Mouse (Mus musculus) hindbrain, postnatal 0 days (tissue): ENCODE measurements at regions not wholly inside any gene's neighbourhood (a gene's known extent, or its start where the extent isn't known, plus 50 kb on each side); places are given as distances from the start of the nearest gene placed in this dataset.

Source experiments
- ATAC-seq: fragments of 200-750 bp; cut with Nextera tagmentation; 2 replicates; pipeline ENCODE4 v1.8.0; 2017; ENCODE audit warnings: mild to moderate bottlenecking, moderate TSS enrichment, moderate library complexity
- DNase-seq: peaks from one replicate; pipeline ENCODE4 v3.0.0-alpha.2; 2015; ENCODE audit warnings: low spot score
- H3K27ac ChIP-seq: fragments of 300-500 bp; sonication (generic); 2 replicates; pipeline ENCODE4 v1.5.1; 2014; ENCODE audit warnings: mild to moderate bottlenecking
- H3K27me3 ChIP-seq: fragments of 300-500 bp; sonication (generic); 2 replicates; pipeline ENCODE4 v1.6.1; 2014; ENCODE audit warnings: low read length, mixed read lengths; ENCODE audit not compliant: insufficient read depth
- H3K36me3 ChIP-seq: fragments of 300-500 bp; sonication (generic); 2 replicates; pipeline ENCODE4 v1.6.1; 2014; ENCODE audit warnings: low read length, mixed read lengths; ENCODE audit not compliant: insufficient read depth
- H3K4me1 ChIP-seq: fragments of 300-500 bp; sonication (generic); 2 replicates; pipeline ENCODE4 v1.6.1; 2014; ENCODE audit warnings: antibody characterized with exemption, low read length, mixed read lengths; ENCODE audit not compliant: insufficient read depth
- H3K4me2 ChIP-seq: fragments of 300-500 bp; sonication (generic); 2 replicates; pipeline ENCODE4 v1.6.1; 2014; ENCODE audit warnings: low read depth, mild to moderate bottlenecking, low read length, moderate library complexity, mixed read lengths
- H3K4me3 ChIP-seq: fragments of 300-500 bp; sonication (generic); 2 replicates; pipeline ENCODE4 v1.5.1; 2014; ENCODE audit warnings: low read length
- H3K9ac ChIP-seq: fragments of 300-500 bp; sonication (generic); replicated peaks from 2 replicates; pipeline ENCODE4 v1.6.1; 2014; ENCODE audit warnings: mild to moderate bottlenecking, low read length, moderate library complexity, mixed read lengths
- H3K9me3 ChIP-seq: fragments of 300-500 bp; sonication (generic); 2 replicates; pipeline ENCODE4 v1.6.1; 2016; ENCODE audit warnings: low read length, mixed read lengths
- CTCF ChIP-seq: IDR thresholded peaks from 2 replicates; pipeline ENCODE4 v1.5.1; 2016; ENCODE audit warnings: antibody characterized with exemption, control low read depth, low read depth
- WGBS: fragments of 180-500 bp; shearing (Covaris S2); extraction: QIAGEN DNeasy Blood & Tissue Kit; methylation state at CpG from one replicate; pipeline ENCODE4 v1.1.7; 2014; 5-methylcytosine and 5-hydroxymethylcytosine counted together

- Histone ChIP-seq H3K27ac (peak overlapping the region; percentile 7; the same call in 1 of the 2 replicates), H3K4me3 (no peak overlapping the region), H3K4me1 (no peaks in the 10 kb centered on the region), H3K36me3 (no peaks in the 10 kb centered on the region), H3K27me3 (no peaks in the 10 kb centered on the region), H3K9me3 (no peaks in the 10 kb centered on the region), H3K4me2 (peak overlapping the region; percentile 51), H3K9ac (no peak overlapping the region; the same call in 1 of the 2 replicates)
- WGBS, result 8% methylated on average over 11 of the region's 11 CpGs
- TF ChIP-seq CTCF, result no peak
- ATAC-seq (peak; percentile 86), DNase-seq (peak; percentile 84)
These were observed 149.6 kb downstream of the Enc1 start for GRCm38 (mm10) chr13:97390449-97390930.

GRCm38 (mm10) chr13:97388851-97389479 is 148.1 kb downstream of the Enc1 start:
- Histone ChIP-seq H3K9ac (no peak overlapping the region), H3K27me3 (no peaks in the 10 kb centered on the region), H3K27ac (no peak overlapping the region), H3K4me1 (no peaks in the 10 kb centered on the region), H3K9me3 (no peaks in the 10 kb centered on the region), H3K36me3 (no peaks in the 10 kb centered on the region), H3K4me2 (no peak overlapping the region), H3K4me3 (no peak overlapping the region)
- ATAC-seq (no peak), DNase-seq (no peak)
- WGBS, result 69% methylated on average over 11 of the region's 11 CpGs
- no peak for TF ChIP-seq CTCF

DNA sequence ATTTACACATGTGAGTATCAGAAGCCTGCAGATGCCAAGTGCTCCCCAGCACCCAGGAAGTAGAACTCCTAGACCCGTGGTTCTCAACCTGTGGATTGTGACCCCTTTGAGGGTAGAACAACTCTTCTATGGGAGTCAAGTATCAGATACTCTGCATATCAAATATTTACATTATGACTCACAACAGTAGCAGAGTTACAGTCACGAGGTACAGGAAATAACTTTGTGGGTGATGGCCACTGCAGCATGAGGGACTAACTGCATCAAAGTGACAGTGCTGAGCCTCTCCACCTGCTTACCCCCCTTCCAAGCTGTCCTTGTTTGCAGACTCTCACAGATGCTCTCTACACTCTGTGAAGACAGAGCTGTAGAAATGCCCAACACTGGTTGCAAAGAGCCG is 145.6 kb downstream of the Enc1 start:
- ATAC-seq, result no peak
- H3K4me2 ChIP-seq, result no peak overlapping the region
- no peak overlapping the region for H3K27ac ChIP-seq
- no peak for DNase-seq
- no peaks in the 10 kb centered on the region for H3K27me3 ChIP-seq
- no peak for TF ChIP-seq CTCF
- H3K9me3 ChIP-seq, result no peaks in the 10 kb centered on the region
- no peaks in the 10 kb centered on the region for H3K4me1 ChIP-seq
- no peak overlapping the region for H3K9ac ChIP-seq
- no peaks in the 10 kb centered on the region for H3K36me3 ChIP-seq
- H3K4me3 ChIP-seq, result no peak overlapping the region
- 71% methylated on average over 3 of the region's 3 CpGs for WGBS

GRCm38 (mm10) chr13:97385531-97385930 is 144.6 kb downstream of the Enc1 start:
- H3K27ac ChIP-seq, result no peak overlapping the region
- WGBS, result 96% methylated on average over 8 of the region's 8 CpGs

DNA sequence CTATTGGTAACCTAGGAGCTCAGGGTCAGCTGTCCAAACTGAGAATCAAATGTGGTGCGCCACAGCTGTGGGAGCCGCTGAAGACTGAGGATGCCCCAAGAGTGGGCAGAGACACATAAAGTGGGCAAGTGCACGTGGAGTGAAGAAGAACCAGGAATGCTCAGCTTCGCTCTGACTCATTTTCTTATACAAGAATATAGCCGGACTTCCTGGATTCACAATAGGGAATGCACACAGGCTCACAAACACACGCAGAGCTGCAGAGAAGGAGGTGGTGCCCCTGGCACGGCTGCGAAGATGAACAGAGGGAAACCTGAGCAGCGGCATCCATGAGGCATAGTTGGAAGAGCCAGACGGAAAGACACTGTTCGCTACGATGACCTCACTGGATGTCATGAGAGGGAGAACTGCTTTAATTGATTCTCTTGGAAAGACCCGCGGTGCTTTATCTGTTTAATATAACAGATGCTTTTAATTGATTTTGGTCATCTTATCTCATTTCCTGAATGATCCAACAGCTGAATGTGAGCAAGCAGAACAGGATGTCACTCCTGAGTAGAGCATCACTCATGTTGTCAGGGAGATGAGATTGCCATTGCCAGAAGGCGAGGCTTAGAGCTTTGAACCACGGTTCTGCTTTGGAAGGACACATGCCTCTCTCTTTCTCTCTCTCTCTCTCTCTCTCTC is 143.3 kb downstream of the Enc1 start:
- no peak overlapping the region for H3K4me3 ChIP-seq
- H3K9ac ChIP-seq, result no peak overlapping the region
- no peaks in the 10 kb centered on the region for H3K27me3 ChIP-seq
- no peaks in the 10 kb centered on the region for H3K9me3 ChIP-seq
- 65% methylated on average over 16 of the region's 16 CpGs for WGBS
- H3K36me3 ChIP-seq, result no peaks in the 10 kb centered on the region
- ATAC-seq (0 out of 2 replicates have a peak, but pooled peaks have one; percentile 18), DNase-seq (no peak)
- H3K27ac ChIP-seq, result no peak overlapping the region
- no peaks in the 10 kb centered on the region for H3K4me1 ChIP-seq
- TF ChIP-seq CTCF, result no peak
- no peak overlapping the region for H3K4me2 ChIP-seq

More at GRCm38 (mm10) chr13:97385531-97385930, 144.6 kb downstream of the Enc1 start:
- Histone ChIP-seq H3K9ac (no peak overlapping the region), H3K9me3 (no peaks in the 10 kb centered on the region), H3K36me3 (no peaks in the 10 kb centered on the region), H3K4me3 (no peak overlapping the region), H3K4me2 (no peak overlapping the region), H3K27me3 (no peaks in the 10 kb centered on the region), H3K4me1 (no peaks in the 10 kb centered on the region)
- DNase-seq (no peak), ATAC-seq (no peak)
- no peak for TF ChIP-seq CTCF

DNA sequence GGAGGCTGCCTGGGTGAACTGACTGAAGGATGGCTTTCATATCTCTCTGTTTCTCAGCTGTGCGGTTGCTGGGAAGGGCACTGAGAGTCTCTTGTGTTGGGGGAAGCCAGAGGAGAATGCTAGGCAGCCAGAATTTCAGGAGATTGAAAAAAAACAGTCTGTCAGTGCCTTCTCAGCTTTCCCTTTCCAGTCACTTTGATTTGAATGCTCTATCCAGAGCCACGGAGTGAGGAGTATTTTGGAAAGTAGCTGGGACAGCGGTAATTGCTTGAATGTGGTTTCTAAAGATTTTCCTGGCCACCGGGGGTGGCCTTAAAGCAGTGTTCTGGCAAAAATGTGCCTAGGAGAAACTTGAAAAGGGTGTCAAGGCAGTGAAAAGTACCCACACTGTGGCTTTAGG is 142.4 kb downstream of the Enc1 start:
- DNase-seq, result no peak

GRCm38 (mm10) chr13:97380366-97380765 is 139.5 kb downstream of the Enc1 start:
- H3K4me3 ChIP-seq, result no peak overlapping the region
- no peaks in the 10 kb centered on the region for H3K27me3 ChIP-seq
- H3K27ac ChIP-seq, result no peak overlapping the region
- H3K36me3 ChIP-seq, result no peaks in the 10 kb centered on the region
- TF ChIP-seq CTCF, result no peak
- H3K4me1 ChIP-seq, result no peaks in the 10 kb centered on the region
- H3K4me2 ChIP-seq, result no peak overlapping the region
- no peak overlapping the region for H3K9ac ChIP-seq
- WGBS, result 84% methylated on average over 11 of the region's 11 CpGs
- DNase-seq (no peak), ATAC-seq (no peak)
- H3K9me3 ChIP-seq, result no peaks in the 10 kb centered on the region

More for the DNA sequence above, 142.4 kb downstream of the Enc1 start:
- H3K4me2 ChIP-seq, result no peak overlapping the region
- no peak for ATAC-seq
- 52% methylated on average over 4 of the region's 4 CpGs for WGBS
- H3K4me3 ChIP-seq, result no peak overlapping the region
- no peak overlapping the region for H3K9ac ChIP-seq
- no peak for TF ChIP-seq CTCF
- H3K36me3 ChIP-seq, result no peaks in the 10 kb centered on the region
- H3K27me3 ChIP-seq, result no peaks in the 10 kb centered on the region
- no peaks in the 10 kb centered on the region for H3K9me3 ChIP-seq
- no peaks in the 10 kb centered on the region for H3K4me1 ChIP-seq
- H3K27ac ChIP-seq, result no peak overlapping the region
